Mouse (Mus musculus): ENCODE data around the gene 1700020A23Rik.

GRCm38 (mm10) chr2:130383205-130383604, 21.9 kb upstream of the 1700020A23Rik start:
- TF ChIP-seq CTCF (conservative IDR thresholded peaks at IDR 0.05; ENCODE audit: low read length) = no peak
- TF ChIP-seq NANOG (IDR thresholded peaks at IDR 0.05; ENCODE audit: borderline replicate concordance, low read length) = no peak
